Mouse (Mus musculus) bone marrow macrophage, adult 2 months (primary cell): ENCODE results near the gene Gtpbp3.
A peak's percentile ranks its signal among the peaks of the same experiment; 100 is the strongest.
"Not testable (repeated sequence)": the region's sequence is repeated elsewhere in the genome, so short reads cannot be mapped to it uniquely, and the experiment has no call there.

Experiments
- CTCF ChIP-seq: IDR thresholded peaks from 2 replicates; pipeline ENCODE4 v1.5.1; 2012; ENCODE audit warnings: low read depth, mild to moderate bottlenecking, low read length, moderate library complexity
- POLR2A ChIP-seq: IDR thresholded peaks from 2 replicates; pipeline ENCODE4 v1.6.1; 2012; ENCODE audit warnings: mild to moderate bottlenecking, low read depth, low read length, borderline replicate concordance

GRCm38 (mm10) chr8:71530735-71531467 lies 43.0 kb downstream of the Gtpbp3 start:
- TF ChIP-seq POLR2A = not testable (repeated sequence)
- peak; percentile 30; the same call in 1 of the 2 replicates for TF ChIP-seq CTCF
